Mouse (Mus musculus): ENCODE measurements around the gene Ltbp1. TPM values are rescaled to one million over a fixed set of nuclear protein-coding genes. Genes with fewer than 3 reads are reported as not detected.

Ltbp1 gene
- polyA plus RNA-seq (2015; fragmentation: Nextera tagmentation; extraction: Ambion mirVana), result 8.1 and 8.5 TPM in 2 replicates

- Histone ChIP-seq H3K36me3 (ENCODE audit: control insufficient read depth, insufficient read depth) (no peaks in the 10 kb centered on the region), H3K4me2 (replicated peaks; ENCODE audit: low read depth) (peak within 1 kb of the TSS; percentile 99), H3K4me1 (replicated peaks; ENCODE audit: control insufficient read depth, insufficient read depth, low read length) (no peaks in the 10 kb centered on the region), H3K27ac (ENCODE audit: low read depth, low read length) (peak within 1 kb of the TSS; percentile 71), H3K9ac (ENCODE audit: low read depth, low read length) (peak within 1 kb of the TSS; percentile 50), H3K9me3 (ENCODE audit: control insufficient read depth) (no peaks in the 10 kb centered on the region), H3K27me3 (replicated peaks; ENCODE audit: control insufficient read depth, insufficient read depth, low read length) (peaks cover 13% of the 10 kb centered on the region), H3K4me3 (ENCODE audit: low read depth, low read length) (peak within 1 kb of the TSS; percentile 78)
- no peak for TF ChIP-seq CTCF (IDR thresholded peaks at IDR 0.05; ENCODE audit: low read depth)
- peak; percentile 66 for ATAC-seq
- WGBS, result under 1% methylated on average over 24 of the region's 27 CpGs
Observed at GRCm38 (mm10) chr17:75005281-75005684, at the start of gene Ltbp1. TSS of gene Ltbp1 (plus strand) at chr17:75005568.

GRCm38 (mm10) chr17:74959481-74960245 is 45.7 kb upstream of the Ltbp1 start:
- Histone ChIP-seq H3K9me3 (ENCODE audit: control insufficient read depth) (no peaks in the 10 kb centered on the region), H3K27me3 (replicated peaks; ENCODE audit: control insufficient read depth, insufficient read depth, low read length) (no peaks in the 10 kb centered on the region), H3K36me3 (ENCODE audit: control insufficient read depth, insufficient read depth) (no peaks in the 10 kb centered on the region), H3K4me3 (ENCODE audit: low read depth, low read length) (no peak overlapping the region), H3K9ac (ENCODE audit: low read depth, low read length) (no peak overlapping the region), H3K27ac (ENCODE audit: low read depth, low read length) (no peak overlapping the region), H3K4me2 (replicated peaks; ENCODE audit: low read depth) (no peak overlapping the region), H3K4me1 (replicated peaks; ENCODE audit: control insufficient read depth, insufficient read depth, low read length) (no peaks in the 10 kb centered on the region)
- ATAC-seq, result no peak
- no peak for TF ChIP-seq CTCF (IDR thresholded peaks at IDR 0.05; ENCODE audit: low read depth)
- 66% methylated on average over 6 of the region's 6 CpGs for WGBS

GRCm38 (mm10) chr17:74963222-74963621 is 42.1 kb upstream of the Ltbp1 start:
- no peaks in the 10 kb centered on the region for H3K36me3 ChIP-seq (ENCODE audit: control insufficient read depth, insufficient read depth)
- H3K4me1 ChIP-seq (replicated peaks; ENCODE audit: control insufficient read depth, insufficient read depth, low read length), result no peaks in the 10 kb centered on the region
- WGBS, result 94% methylated on average over 8 of the region's 8 CpGs
- no peaks in the 10 kb centered on the region for H3K27me3 ChIP-seq (replicated peaks; ENCODE audit: control insufficient read depth, insufficient read depth, low read length)
- H3K4me2 ChIP-seq (replicated peaks; ENCODE audit: low read depth), result no peak overlapping the region
- no peaks in the 10 kb centered on the region for H3K9me3 ChIP-seq (ENCODE audit: control insufficient read depth)
- H3K4me3 ChIP-seq (ENCODE audit: low read depth, low read length), result no peak overlapping the region
- no peak overlapping the region for H3K27ac ChIP-seq (ENCODE audit: low read depth, low read length)
- no peak overlapping the region for H3K9ac ChIP-seq (ENCODE audit: low read depth, low read length)
- no peak for ATAC-seq
- TF ChIP-seq CTCF (IDR thresholded peaks at IDR 0.05; ENCODE audit: low read depth), result no peak

- Histone ChIP-seq H3K36me3 (ENCODE audit: control insufficient read depth, insufficient read depth) (no peaks in the 10 kb centered on the region), H3K4me3 (ENCODE audit: low read depth, low read length) (no peak overlapping the region)
Observed at GRCm38 (mm10) chr17:74963861-74964260, 41.5 kb upstream of the Ltbp1 start.

GRCm38 (mm10) chr17:74967298-74967848 is 38.0 kb upstream of the Ltbp1 start:
- no peak overlapping the region for H3K4me3 ChIP-seq (ENCODE audit: low read depth, low read length)
- no peaks in the 10 kb centered on the region for H3K27me3 ChIP-seq (replicated peaks; ENCODE audit: control insufficient read depth, insufficient read depth, low read length)
- H3K9me3 ChIP-seq (ENCODE audit: control insufficient read depth), result no peaks in the 10 kb centered on the region
- WGBS, result 79% methylated on average over 7 of the region's 7 CpGs
- no peak for ATAC-seq
- TF ChIP-seq CTCF (IDR thresholded peaks at IDR 0.05; ENCODE audit: low read depth), result no peak
- H3K36me3 ChIP-seq (ENCODE audit: control insufficient read depth, insufficient read depth), result no peaks in the 10 kb centered on the region
- no peak overlapping the region for H3K27ac ChIP-seq (ENCODE audit: low read depth, low read length)
- no peaks in the 10 kb centered on the region for H3K4me1 ChIP-seq (replicated peaks; ENCODE audit: control insufficient read depth, insufficient read depth, low read length)
- no peak overlapping the region for H3K4me2 ChIP-seq (replicated peaks; ENCODE audit: low read depth)
- H3K9ac ChIP-seq (ENCODE audit: low read depth, low read length), result no peak overlapping the region

More at GRCm38 (mm10) chr17:74963861-74964260, 41.5 kb upstream of the Ltbp1 start:
- H3K9ac ChIP-seq (ENCODE audit: low read depth, low read length), result no peak overlapping the region
- WGBS, result 92% methylated on average over 3 of the region's 3 CpGs
- no peak overlapping the region for H3K27ac ChIP-seq (ENCODE audit: low read depth, low read length)
- no peaks in the 10 kb centered on the region for H3K9me3 ChIP-seq (ENCODE audit: control insufficient read depth)
- no peak overlapping the region for H3K4me2 ChIP-seq (replicated peaks; ENCODE audit: low read depth)
- no peak for ATAC-seq
- TF ChIP-seq CTCF (IDR thresholded peaks at IDR 0.05; ENCODE audit: low read depth), result 0 out of 2 replicates have a peak, but pooled peaks have one; percentile 13
- no peaks in the 10 kb centered on the region for H3K4me1 ChIP-seq (replicated peaks; ENCODE audit: control insufficient read depth, insufficient read depth, low read length)
- H3K27me3 ChIP-seq (replicated peaks; ENCODE audit: control insufficient read depth, insufficient read depth, low read length), result no peaks in the 10 kb centered on the region

- no peak overlapping the region for H3K4me2 ChIP-seq (replicated peaks; ENCODE audit: low read depth)
- no peaks in the 10 kb centered on the region for H3K9me3 ChIP-seq (ENCODE audit: control insufficient read depth)
- ATAC-seq, result no peak
- TF ChIP-seq CTCF (IDR thresholded peaks at IDR 0.05; ENCODE audit: low read depth), result no peak
- WGBS, result 62% methylated on average over 9 of the region's 9 CpGs
- H3K36me3 ChIP-seq (ENCODE audit: control insufficient read depth, insufficient read depth), result no peaks in the 10 kb centered on the region
- H3K27me3 ChIP-seq (replicated peaks; ENCODE audit: control insufficient read depth, insufficient read depth, low read length), result no peaks in the 10 kb centered on the region
- no peaks in the 10 kb centered on the region for H3K4me1 ChIP-seq (replicated peaks; ENCODE audit: control insufficient read depth, insufficient read depth, low read length)
- no peak overlapping the region for H3K9ac ChIP-seq (ENCODE audit: low read depth, low read length)
- no peak overlapping the region for H3K27ac ChIP-seq (ENCODE audit: low read depth, low read length)
- no peak overlapping the region for H3K4me3 ChIP-seq (ENCODE audit: low read depth, low read length)
Observed at GRCm38 (mm10) chr17:74968152-74968712, 37.1 kb upstream of the Ltbp1 start.
